Mouse (Mus musculus) lung, adult 2 months (tissue): ENCODE results near the gene Asah2.
"Not testable (repeated sequence)": the region's sequence is repeated elsewhere in the genome, so short reads cannot be mapped to it uniquely, and the experiment has no call there.

ENCODE experiments used
- CTCF ChIP-seq: fragments of 200-500 bp; IDR thresholded peaks from 2 replicates; pipeline ENCODE4 v1.5.1; 2011; ENCODE audit warnings: mild to moderate bottlenecking, low read length, control low read depth; ENCODE audit not compliant: insufficient read depth
- POLR2A ChIP-seq: fragments of 200-500 bp; IDR thresholded peaks from 2 replicates; pipeline ENCODE4 v1.6.1; 2011; ENCODE audit warnings: low read depth, mild to moderate bottlenecking, control low read depth, low read length, borderline replicate concordance; ENCODE audit errors: extremely low read depth

- TF ChIP-seq CTCF, POLR2A: not testable (repeated sequence)
Observed at GRCm38 (mm10) chr19:32131707-32132488, 23.9 kb upstream of the Asah2 start.
